Mouse (Mus musculus): ENCODE results near the gene Hoxb6.

- TF ChIP-seq CTCF (IDR thresholded peaks at IDR 0.05; ENCODE audit: low read depth, low read length) = no peak
- TF ChIP-seq POLR2A (IDR thresholded peaks at IDR 0.05; ENCODE audit: borderline replicate concordance, low read depth, low read length) = no peak
Measured at GRCm38 (mm10) chr11:96289837-96290236, 2.4 kb upstream of the Hoxb6 start.
